Mouse (Mus musculus): ENCODE measurements around the gene Ikzf3. TPM values are rescaled to one million over a fixed set of nuclear protein-coding genes. Genes with fewer than 3 reads are reported as not detected.

The Ikzf3 gene
- total RNA-seq, 2 experiments from 2014 or later = 0.34 TPM

GRCm38 (mm10) chr11:98435723-98436122, 110.1 kb downstream of the Ikzf3 start:
- peak in 1 of 2 experiments; percentile 17 for DNase-seq (ENCODE audit: extremely low spot score in 1 of 2, low spot score in 2 of 2)
- intact Hi-C loops (cut with DNase I) = loop anchor here (5.0 kb wide), 1 partner anchor 88 kb away; the partner anchor contains the start of gene Ppp1r1b

DNA sequence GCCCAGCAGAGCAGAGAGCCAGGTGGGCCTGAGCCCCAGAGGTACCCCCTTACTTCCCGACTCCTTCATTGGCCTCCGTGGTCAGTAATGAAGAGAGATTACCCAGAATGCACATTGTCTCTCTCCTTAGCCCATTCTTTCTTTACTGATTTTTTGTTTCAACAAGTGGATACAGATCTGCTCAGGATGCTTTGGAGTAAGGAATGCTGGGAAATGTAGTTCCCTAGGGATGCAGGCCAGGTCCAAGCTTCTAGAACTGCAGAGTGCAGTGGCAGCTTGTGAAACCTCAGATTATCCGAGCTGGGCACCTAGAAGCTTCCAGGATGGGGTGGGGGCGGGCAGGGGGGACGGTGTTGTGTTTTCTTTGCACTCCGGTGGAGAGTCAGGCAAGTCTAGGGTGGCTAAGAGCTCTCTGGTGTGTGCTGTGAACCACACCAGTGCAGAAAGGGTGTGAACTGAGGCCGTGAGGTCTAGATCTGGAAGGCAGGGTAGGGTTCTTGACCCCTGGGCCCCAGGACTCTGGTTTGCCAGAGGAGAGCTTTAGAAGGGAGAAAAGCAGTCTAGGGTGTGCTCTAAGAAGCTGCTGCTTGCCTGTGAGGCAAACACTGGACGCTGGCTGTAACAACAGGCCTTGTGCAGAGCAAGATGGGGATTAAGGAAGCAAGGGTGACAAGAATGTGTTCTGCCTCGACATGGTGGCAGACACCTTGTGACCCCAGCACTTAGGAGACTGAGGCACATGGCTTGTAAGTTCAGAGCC, 113.9 kb downstream of the Ikzf3 start:
- intact Hi-C loops (cut with DNase I) = no loop called here
- no peak for DNase-seq (ENCODE audit: extremely low spot score in 1 of 2, low spot score in 2 of 2)

DNA sequence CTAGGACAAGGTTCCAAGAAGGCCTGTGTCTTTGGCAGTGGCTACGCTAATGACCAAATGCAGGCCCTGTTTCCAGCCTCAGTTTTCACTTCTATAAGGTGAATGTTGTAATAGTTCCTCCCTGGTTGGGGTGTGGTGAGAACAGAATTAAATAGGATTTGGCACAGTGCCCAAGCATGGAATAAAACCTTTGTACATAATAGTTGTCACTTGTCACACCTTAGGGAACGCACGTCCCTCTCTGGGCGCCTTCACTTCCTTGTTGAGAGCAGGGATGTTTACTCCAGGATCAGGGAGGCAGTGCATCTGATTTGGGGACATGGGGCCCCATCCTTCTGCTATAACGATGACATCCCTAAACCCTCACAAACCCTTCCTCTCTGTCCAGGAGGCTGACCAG, 117.4 kb downstream of the Ikzf3 start:
- no peak for DNase-seq (ENCODE audit: extremely low spot score in 1 of 2, low spot score in 2 of 2)
- intact Hi-C loops (cut with DNase I) = no loop called here

DNA sequence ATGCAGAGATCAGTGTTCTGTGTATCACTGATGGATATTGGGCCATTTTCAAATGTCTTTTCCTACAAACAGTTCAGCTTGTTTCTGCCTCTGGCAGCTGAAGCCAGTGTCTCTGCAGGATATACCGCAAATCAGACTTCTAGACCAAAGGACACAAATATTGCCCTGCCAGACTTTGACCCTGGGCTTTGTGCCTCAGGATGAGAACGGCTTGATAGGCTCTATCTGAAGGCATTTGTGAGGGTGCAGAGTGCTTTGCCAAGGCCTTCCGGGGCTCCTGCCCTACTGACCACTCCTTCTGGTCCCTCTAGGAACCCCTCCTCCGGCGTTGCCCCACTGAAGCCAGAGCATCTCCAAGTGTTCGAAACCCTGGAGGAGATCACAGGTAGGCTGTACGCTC, 119.2 kb downstream of the Ikzf3 start:
- no peak for DNase-seq (ENCODE audit: extremely low spot score in 1 of 2, low spot score in 2 of 2)
- intact Hi-C loops (cut with DNase I) = no loop called here

GRCm38 (mm10) chr11:98418939-98419547, 126.8 kb downstream of the Ikzf3 start:
- intact Hi-C loops (cut with DNase I) = no loop called here
- no peak for DNase-seq (ENCODE audit: extremely low spot score in 1 of 2, low spot score in 2 of 2)

- intact Hi-C loops (cut with DNase I) = no loop called here
- no peak for DNase-seq (ENCODE audit: extremely low spot score in 1 of 2, low spot score in 2 of 2)
Measured at GRCm38 (mm10) chr11:98418273-98418672, 127.6 kb downstream of the Ikzf3 start.

DNA sequence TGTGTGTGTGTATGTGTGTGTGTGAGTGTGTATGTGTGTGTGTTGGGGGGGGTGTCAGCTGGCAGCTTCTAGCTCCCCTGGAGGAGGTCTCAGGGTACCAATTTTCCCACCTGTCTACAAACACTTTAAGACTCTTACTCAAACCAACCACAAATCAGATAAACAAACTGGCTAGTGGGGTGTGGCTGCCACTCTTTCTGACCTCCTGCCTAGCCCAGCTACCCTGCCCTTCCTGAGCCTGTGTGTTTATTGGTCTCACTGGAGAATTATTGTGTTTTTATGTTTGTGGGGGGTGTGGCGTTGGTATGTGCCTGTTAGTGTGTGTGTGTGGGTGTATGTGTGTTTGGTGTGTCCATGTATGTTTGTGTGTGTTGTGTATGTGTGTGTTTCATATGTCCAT, 128.8 kb downstream of the Ikzf3 start:
- intact Hi-C loops (cut with DNase I) = no loop called here
- DNase-seq (ENCODE audit: extremely low spot score in 1 of 2, low spot score in 2 of 2) = no peak

Other genes with a start within 250 kb of the Ikzf3 start
- 10 to 100 TPM; 63.4 to 67.0 TPM for gene Neurod2, start 216.4 kb downstream of the Ikzf3 start, total RNA-seq (2021)
- gene Ppp1r1b, start 197.6 kb downstream of the Ikzf3 start, total RNA-seq (2021) = 100 to 1,000 TPM in 1 of 2 experiments, 10 to 100 TPM in 1; 59.5 to 126 TPM
- gene Stard3, start 187.7 kb downstream of the Ikzf3 start, total RNA-seq (2021) = 10 to 100 TPM; 19.8 to 20.2 TPM
- gene Tcap, start 162.2 kb downstream of the Ikzf3 start, total RNA-seq (2021) = 1 to 10 TPM; 5.4 to 6.9 TPM
- 1 to 10 TPM in 1 of 2 experiments, under 1 TPM in 1; 0.61 to 1.1 TPM for gene Pnmt, start 159.6 kb downstream of the Ikzf3 start, total RNA-seq (2021)
- gene Pgap3, start 145.5 kb downstream of the Ikzf3 start, total RNA-seq (2021) = 10 to 100 TPM in 1 of 2 experiments, 1 to 10 TPM in 1; 8.6 to 10.1 TPM
- gene Erbb2, start 133.6 kb downstream of the Ikzf3 start, total RNA-seq (2021) = 1 to 10 TPM; 2.4 TPM
- gene Mien1, start 107.0 kb downstream of the Ikzf3 start, total RNA-seq (2021) = 100 to 1,000 TPM; 104 to 117 TPM
- gene Grb7, start 99.6 kb downstream of the Ikzf3 start, total RNA-seq (2021) = 1 to 10 TPM; 2.1 to 2.6 TPM
- not detected for gene Zpbp2, start 5.1 kb upstream of the Ikzf3 start, total RNA-seq (2021)
- 10 to 100 TPM; 44.1 to 49.6 TPM for gene Ormdl3, start 41.3 kb upstream of the Ikzf3 start, total RNA-seq (2021)
- gene Lrrc3c, start 52.3 kb upstream of the Ikzf3 start, total RNA-seq (2021) = not detected
- 10 to 100 TPM; 12.6 to 16.8 TPM for gene Gm12355, start 79.6 kb upstream of the Ikzf3 start, total RNA-seq (2021)
- gene Gsdma3, start 80.3 kb upstream of the Ikzf3 start, total RNA-seq (2021) = under 1 TPM; 0.30 to 0.36 TPM
- not detected for gene Gsdma2, start 100.7 kb upstream of the Ikzf3 start, total RNA-seq (2021)
- under 1 TPM; 0.13 to 0.16 TPM for gene Gsdma, start 118.3 kb upstream of the Ikzf3 start, total RNA-seq (2021)
- gene Psmd3, start 136.5 kb upstream of the Ikzf3 start, total RNA-seq (2021) = 100 to 1,000 TPM; 136 to 138 TPM
- not detected for gene Csf3, start 155.2 kb upstream of the Ikzf3 start, total RNA-seq (2021)
- gene Med24, start 183.4 kb upstream of the Ikzf3 start, total RNA-seq (2021) = 100 to 1,000 TPM in 1 of 2 experiments, 10 to 100 TPM in 1; 91.7 to 102 TPM
- gene Thra, start 194.6 kb upstream of the Ikzf3 start, total RNA-seq (2021) = 1,000 to 10,000 TPM; 1,115 to 1,123 TPM
- gene Nr1d1, start 229.3 kb upstream of the Ikzf3 start, total RNA-seq (2021) = 10 to 100 TPM; 63.3 to 70.5 TPM
- 100 to 1,000 TPM; 162 to 177 TPM for gene Msl1, start 249.5 kb upstream of the Ikzf3 start, total RNA-seq (2021)